Mouse (Mus musculus) E14TG2a.4 (cell line): ENCODE results near the gene Ctnnd1.

Source experiments
- CTCF ChIP-seq: conservative IDR thresholded peaks from 2 replicates; pipeline ENCODE4 v1.5.1; 2014; ENCODE audit warnings: low read length
- POU5F1 ChIP-seq: IDR thresholded peaks from 2 replicates; pipeline ENCODE4 v1.6.1; 2014; ENCODE audit warnings: low read length, borderline replicate concordance

- no peak for TF ChIP-seq CTCF
- no peak for TF ChIP-seq POU5F1
Observed at GRCm38 (mm10) chr2:84647051-84647568, 3.5 kb downstream of the Ctnnd1 start.
